Mouse (Mus musculus): ENCODE measurements at regions not wholly inside any gene's neighbourhood (a gene's known extent, or its start where the extent isn't known, plus 50 kb on each side); places are given as distances from the start of the nearest gene placed in this dataset.
A peak's percentile ranks its signal among the peaks of the same experiment; 100 is the strongest.

GRCm38 (mm10) chr4:3049972-3050846 lies 116.9 kb upstream of the Vmn1r2 start:
- peak; percentile 38; the same call in 1 of the 2 replicates for ATAC-seq (ENCODE audit: insufficient number of reproducible peaks, insufficient read depth, low FRiP score, low TSS enrichment, low read depth)
- Histone ChIP-seq H3K9me3 (peaks cover 54% of the 10 kb centered on the region), H3K27ac (no peak overlapping the region), H3K27me3 (no peaks in the 10 kb centered on the region), H3K9ac (no peak overlapping the region), H3K4me2 (no peak overlapping the region), H3K4me1 (no peaks in the 10 kb centered on the region), H3K4me3 (no peak overlapping the region), H3K36me3 (no peaks in the 10 kb centered on the region)
- 51% methylated on average over 2 of the region's 2 CpGs for WGBS

- WGBS: 79% methylated on average over 3 of the region's 3 CpGs
- no peaks in the 10 kb centered on the region for H3K4me1 ChIP-seq
- no peak overlapping the region for H3K4me3 ChIP-seq
- H3K36me3 ChIP-seq: no peaks in the 10 kb centered on the region
- peaks cover 60% of the 10 kb centered on the region for H3K9me3 ChIP-seq
- no peak overlapping the region for H3K27ac ChIP-seq
- no peak overlapping the region for H3K9ac ChIP-seq
- no peak overlapping the region for H3K4me2 ChIP-seq
- H3K27me3 ChIP-seq: no peaks in the 10 kb centered on the region
- ATAC-seq (ENCODE audit: insufficient number of reproducible peaks, insufficient read depth, low FRiP score, low TSS enrichment, low read depth): no peak
Measured at GRCm38 (mm10) chr4:3050847-3051135, 116.3 kb upstream of the Vmn1r2 start.

GRCm38 (mm10) chr4:3051212-3051611 lies 115.9 kb upstream of the Vmn1r2 start:
- H3K4me1 ChIP-seq: no peaks in the 10 kb centered on the region
- no peak overlapping the region for H3K9ac ChIP-seq
- no peak for ATAC-seq (ENCODE audit: insufficient number of reproducible peaks, insufficient read depth, low FRiP score, low TSS enrichment, low read depth)
- no peak overlapping the region for H3K27ac ChIP-seq
- H3K27me3 ChIP-seq: no peaks in the 10 kb centered on the region
- H3K9me3 ChIP-seq: peaks cover 64% of the 10 kb centered on the region
- no peak overlapping the region for H3K4me2 ChIP-seq
- H3K36me3 ChIP-seq: no peaks in the 10 kb centered on the region
- 65% methylated on average over 5 of the region's 5 CpGs for WGBS
- H3K4me3 ChIP-seq: no peak overlapping the region

- Histone ChIP-seq H3K27me3 (no peaks in the 10 kb centered on the region), H3K4me3 (no peak overlapping the region), H3K4me1 (no peaks in the 10 kb centered on the region), H3K9me3 (peaks cover 67% of the 10 kb centered on the region), H3K4me2 (no peak overlapping the region), H3K9ac (no peak overlapping the region), H3K27ac (no peak overlapping the region), H3K36me3 (no peaks in the 10 kb centered on the region)
- WGBS: 79% methylated on average over 4 of the region's 4 CpGs
- 0 out of 2 replicates have a peak, but pooled peaks have one; percentile 23 for ATAC-seq (ENCODE audit: insufficient number of reproducible peaks, insufficient read depth, low FRiP score, low TSS enrichment, low read depth)
Measured at GRCm38 (mm10) chr4:3052314-3053059, 114.6 kb upstream of the Vmn1r2 start.

- H3K27ac ChIP-seq: no peak overlapping the region
- no peaks in the 10 kb centered on the region for H3K27me3 ChIP-seq
- H3K4me2 ChIP-seq: no peak overlapping the region
- WGBS: 56% methylated on average over 4 of the region's 4 CpGs
- H3K4me3 ChIP-seq: no peak overlapping the region
- peaks cover 67% of the 10 kb centered on the region for H3K9me3 ChIP-seq
- no peaks in the 10 kb centered on the region for H3K4me1 ChIP-seq
- no peak for ATAC-seq (ENCODE audit: insufficient number of reproducible peaks, insufficient read depth, low FRiP score, low TSS enrichment, low read depth)
- no peaks in the 10 kb centered on the region for H3K36me3 ChIP-seq
- H3K9ac ChIP-seq: no peak overlapping the region
Measured at GRCm38 (mm10) chr4:3053060-3053406, 114.1 kb upstream of the Vmn1r2 start.

- Histone ChIP-seq H3K36me3 (no peaks in the 10 kb centered on the region), H3K9me3 (peaks cover 71% of the 10 kb centered on the region), H3K4me1 (no peaks in the 10 kb centered on the region), H3K27me3 (no peaks in the 10 kb centered on the region), H3K9ac (no peak overlapping the region), H3K4me3 (no peak overlapping the region), H3K4me2 (no peak overlapping the region), H3K27ac (no peak overlapping the region)
- ATAC-seq (ENCODE audit: insufficient number of reproducible peaks, insufficient read depth, low FRiP score, low TSS enrichment, low read depth): no peak
- 84% methylated on average over 2 of the region's 2 CpGs for WGBS
Measured at GRCm38 (mm10) chr4:3053496-3054216, 113.5 kb upstream of the Vmn1r2 start.

GRCm38 (mm10) chr4:3054886-3055285 lies 112.2 kb upstream of the Vmn1r2 start:
- no peak for ATAC-seq (ENCODE audit: insufficient number of reproducible peaks, insufficient read depth, low FRiP score, low TSS enrichment, low read depth)
- Histone ChIP-seq H3K36me3 (no peaks in the 10 kb centered on the region), H3K9ac (no peak overlapping the region), H3K4me2 (no peak overlapping the region), H3K27me3 (no peaks in the 10 kb centered on the region), H3K9me3 (peaks cover 83% of the 10 kb centered on the region), H3K4me1 (no peaks in the 10 kb centered on the region), H3K4me3 (no peak overlapping the region), H3K27ac (no peak overlapping the region)

GRCm38 (mm10) chr4:3055396-3055795 lies 111.7 kb upstream of the Vmn1r2 start:
- H3K27me3 ChIP-seq: no peaks in the 10 kb centered on the region
- H3K4me3 ChIP-seq: no peak overlapping the region
- H3K4me2 ChIP-seq: no peak overlapping the region
- 81% methylated on average over 1 of the region's 1 CpGs for whole genome bisulfite sequencing
- no peaks in the 10 kb centered on the region for H3K36me3 ChIP-seq
- peaks cover 78% of the 10 kb centered on the region for H3K9me3 ChIP-seq
- H3K9ac ChIP-seq: no peak overlapping the region
- no peak for ATAC-seq (ENCODE audit: insufficient number of reproducible peaks, insufficient read depth, low FRiP score, low TSS enrichment, low read depth)
- H3K27ac ChIP-seq: no peak overlapping the region
- H3K4me1 ChIP-seq: no peaks in the 10 kb centered on the region

- Histone ChIP-seq H3K27me3 (no peaks in the 10 kb centered on the region), H3K27ac (no peak overlapping the region), H3K4me1 (no peaks in the 10 kb centered on the region), H3K4me3 (no peak overlapping the region), H3K36me3 (no peaks in the 10 kb centered on the region), H3K9me3 (peaks cover 68% of the 10 kb centered on the region), H3K9ac (no peak overlapping the region), H3K4me2 (no peak overlapping the region)
- 58% methylated on average over 2 of the region's 2 CpGs for WGBS
- no peak for ATAC-seq (ENCODE audit: insufficient number of reproducible peaks, insufficient read depth, low FRiP score, low TSS enrichment, low read depth)
Measured at GRCm38 (mm10) chr4:3059511-3060054, 107.5 kb upstream of the Vmn1r2 start.

GRCm38 (mm10) chr4:3062027-3062605 lies 105.0 kb upstream of the Vmn1r2 start:
- no peak overlapping the region for H3K4me3 ChIP-seq
- H3K9ac ChIP-seq: no peak overlapping the region
- H3K4me1 ChIP-seq: no peaks in the 10 kb centered on the region
- H3K4me2 ChIP-seq: no peak overlapping the region
- ATAC-seq (ENCODE audit: insufficient number of reproducible peaks, insufficient read depth, low FRiP score, low TSS enrichment, low read depth): no peak
- WGBS: 63% methylated on average over 2 of the region's 2 CpGs
- no peak overlapping the region for H3K27ac ChIP-seq
- no peaks in the 10 kb centered on the region for H3K27me3 ChIP-seq
- H3K36me3 ChIP-seq: no peaks in the 10 kb centered on the region
- H3K9me3 ChIP-seq: peaks cover 74% of the 10 kb centered on the region

GRCm38 (mm10) chr4:3063966-3064365 lies 103.2 kb upstream of the Vmn1r2 start:
- no peak for ATAC-seq (ENCODE audit: insufficient number of reproducible peaks, insufficient read depth, low FRiP score, low TSS enrichment, low read depth)
- H3K27ac ChIP-seq: no peak overlapping the region
- H3K9me3 ChIP-seq: peaks cover 85% of the 10 kb centered on the region
- WGBS: 48% methylated on average over 3 of the region's 3 CpGs
- H3K36me3 ChIP-seq: no peaks in the 10 kb centered on the region
- no peaks in the 10 kb centered on the region for H3K27me3 ChIP-seq
- no peak overlapping the region for H3K4me2 ChIP-seq
- H3K4me1 ChIP-seq: no peaks in the 10 kb centered on the region
- H3K4me3 ChIP-seq: no peak overlapping the region
- no peak overlapping the region for H3K9ac ChIP-seq
